Mouse (Mus musculus) heart, embryonic 16.5 days (tissue): ENCODE results near the gene Tsfm. TPM values are rescaled to one million over a fixed set of nuclear protein-coding genes. Genes with fewer than 3 reads are reported as not detected.
"Not testable (repeated sequence)": the region's sequence is repeated elsewhere in the genome, so short reads cannot be mapped to it uniquely, and the experiment has no call there.

ENCODE experiments used
- ATAC-seq: fragments of 200-750 bp; cut with Nextera tagmentation; replicated peaks from 2 replicates; pipeline ENCODE4 v1.8.0; 2017; ENCODE audit warnings: moderate number of reproducible peaks; ENCODE audit not compliant: insufficient read depth, low FRiP score; ENCODE audit errors: extremely low read depth
- H3K27ac ChIP-seq: fragments of 300-500 bp; sonication (generic); 2 replicates; pipeline ENCODE4 v1.5.1; 2014; ENCODE audit warnings: mild to moderate bottlenecking, low read length, control low read depth, moderate library complexity
- H3K27me3 ChIP-seq: fragments of 300-500 bp; sonication (generic); 2 replicates; pipeline ENCODE4 v1.6.1; 2014; ENCODE audit warnings: low read length, mixed read lengths; ENCODE audit not compliant: control insufficient read depth, insufficient read depth
- H3K36me3 ChIP-seq: fragments of 300-500 bp; sonication (generic); 2 replicates; pipeline ENCODE4 v1.6.1; 2014; ENCODE audit not compliant: control insufficient read depth, insufficient read depth
- H3K4me1 ChIP-seq: fragments of 300-500 bp; sonication (generic); 2 replicates; pipeline ENCODE4 v1.6.1; 2014; ENCODE audit warnings: low read length, mixed read lengths; ENCODE audit not compliant: control insufficient read depth, insufficient read depth
- H3K4me2 ChIP-seq: fragments of 300-500 bp; sonication (generic); 2 replicates; pipeline ENCODE4 v1.6.1; 2014; ENCODE audit warnings: low read depth, mild to moderate bottlenecking, control low read depth, low read length
- H3K4me3 ChIP-seq: fragments of 300-500 bp; sonication (generic); 2 replicates; pipeline ENCODE4 v1.5.1; 2014; ENCODE audit warnings: mild to moderate bottlenecking, control low read depth, low read length
- H3K9ac ChIP-seq: fragments of 300-500 bp; sonication (generic); 2 replicates; pipeline ENCODE4 v1.6.1; 2014; ENCODE audit warnings: low read length, control low read depth
- H3K9me3 ChIP-seq: fragments of 300-500 bp; sonication (generic); replicated peaks from 2 replicates; pipeline ENCODE4 v1.6.1; 2016; ENCODE audit warnings: low read length; ENCODE audit not compliant: control insufficient read depth
- WGBS: fragments of 180-500 bp; shearing (Covaris S2); extraction: QIAGEN DNeasy Blood & Tissue Kit; methylation state at CpG from one replicate; pipeline ENCODE4 v1.1.7; 2014; 5-methylcytosine and 5-hydroxymethylcytosine counted together
- polyA plus RNA-seq: library from polyadenylated mRNA; unstranded; fragments of >200 nt; fragmentation: Nextera tagmentation; extraction: Ambion mirVana; gene quantifications from 2 replicates; pipeline ENCODE4 v1.2.1, GENCODE M21; 2015

The Tsfm gene
- polyA plus RNA-seq, 1 experiment from 2014 or later, result 89.3 TPM

- H3K27ac ChIP-seq, result no peak overlapping the region
- H3K9ac ChIP-seq, result no peak overlapping the region
- no peak overlapping the region for H3K4me3 ChIP-seq
- peaks cover 35% of the 10 kb centered on the region for H3K27me3 ChIP-seq
- 85% methylated on average over 1 of the region's 1 CpGs for WGBS
- no peak overlapping the region for H3K4me2 ChIP-seq
- peaks cover 14% of the 10 kb centered on the region for H3K4me1 ChIP-seq
- H3K36me3 ChIP-seq, result no peaks in the 10 kb centered on the region
- no peak for ATAC-seq
- no peaks in the 10 kb centered on the region for H3K9me3 ChIP-seq
These were observed 43.3 kb upstream of the Tsfm start for GRCm38 (mm10) chr10:127073981-127074380.

DNA sequence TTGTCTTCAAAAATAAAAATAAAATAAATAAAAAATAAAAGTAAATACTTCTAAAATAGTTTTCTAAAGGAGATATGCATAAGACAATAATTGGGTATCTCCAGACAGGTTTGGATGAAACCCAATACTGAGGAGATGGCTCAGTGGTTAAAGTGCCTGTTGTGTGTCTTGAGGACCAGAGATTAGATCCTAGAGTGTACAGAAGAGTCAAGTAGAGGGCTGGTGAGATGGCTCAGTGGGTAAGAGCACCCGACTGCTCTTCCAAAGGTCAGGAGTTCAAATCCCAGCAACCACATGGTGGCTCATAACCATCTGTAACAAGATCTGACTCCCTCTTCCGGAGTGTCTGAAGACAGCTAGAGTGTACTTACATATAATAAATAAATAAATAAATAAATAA lies 42.3 kb upstream of the Tsfm start:
- WGBS, result 79% methylated on average over 2 of the region's 2 CpGs
- H3K4me1 ChIP-seq, result peaks cover 17% of the 10 kb centered on the region
- H3K9me3 ChIP-seq, H3K4me3 ChIP-seq, H3K36me3 ChIP-seq, H3K9ac ChIP-seq, ATAC-seq, H3K4me2 ChIP-seq, H3K27ac ChIP-seq: not testable (repeated sequence)
- peaks cover 24% of the 10 kb centered on the region for H3K27me3 ChIP-seq

DNA sequence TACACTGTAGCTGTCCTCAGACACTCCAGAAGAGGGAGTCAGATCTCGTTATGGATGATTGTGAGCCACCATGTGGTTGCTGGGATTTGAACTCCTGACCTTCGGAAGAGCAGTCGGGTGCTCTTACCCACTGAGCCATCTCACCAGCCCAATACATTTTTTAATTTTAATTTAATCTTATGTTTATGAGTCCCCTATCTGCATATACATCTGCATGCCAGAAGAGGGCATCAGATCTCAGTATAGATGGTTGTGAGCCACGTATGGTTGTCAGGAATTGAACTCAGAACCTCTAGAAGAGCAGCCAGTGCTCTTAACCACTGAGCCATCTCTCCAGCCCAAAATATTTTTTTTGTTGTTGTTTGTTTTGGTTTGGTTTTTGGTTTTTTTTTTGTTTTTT lies 41.6 kb upstream of the Tsfm start:
- H3K4me3 ChIP-seq, ATAC-seq: not testable (repeated sequence)
- WGBS, result 92% methylated on average over 4 of the region's 4 CpGs

GRCm38 (mm10) chr10:127071203-127071602 lies 40.6 kb upstream of the Tsfm start:
- H3K4me3 ChIP-seq, result peak overlapping the region; percentile 76
- peaks cover 9% of the 10 kb centered on the region for H3K27me3 ChIP-seq
- no peak overlapping the region for H3K27ac ChIP-seq
- H3K4me1 ChIP-seq, result peaks cover 17% of the 10 kb centered on the region
- H3K36me3 ChIP-seq, result peaks cover 23% of the 10 kb centered on the region
- WGBS, result 69% methylated on average over 9 of the region's 9 CpGs
- ATAC-seq, result no peak
- H3K9me3 ChIP-seq, result no peaks in the 10 kb centered on the region
- H3K4me2 ChIP-seq, result peak overlapping the region; percentile 97
- peak overlapping the region; percentile 78 for H3K9ac ChIP-seq

More for the DNA sequence above, 41.6 kb upstream of the Tsfm start:
- H3K9me3 ChIP-seq, H3K4me2 ChIP-seq, H3K27ac ChIP-seq, H3K9ac ChIP-seq: not testable (repeated sequence)
- peaks cover 18% of the 10 kb centered on the region for H3K27me3 ChIP-seq
- H3K36me3 ChIP-seq, result peaks cover 12% of the 10 kb centered on the region
- H3K4me1 ChIP-seq, result peaks cover 17% of the 10 kb centered on the region

DNA sequence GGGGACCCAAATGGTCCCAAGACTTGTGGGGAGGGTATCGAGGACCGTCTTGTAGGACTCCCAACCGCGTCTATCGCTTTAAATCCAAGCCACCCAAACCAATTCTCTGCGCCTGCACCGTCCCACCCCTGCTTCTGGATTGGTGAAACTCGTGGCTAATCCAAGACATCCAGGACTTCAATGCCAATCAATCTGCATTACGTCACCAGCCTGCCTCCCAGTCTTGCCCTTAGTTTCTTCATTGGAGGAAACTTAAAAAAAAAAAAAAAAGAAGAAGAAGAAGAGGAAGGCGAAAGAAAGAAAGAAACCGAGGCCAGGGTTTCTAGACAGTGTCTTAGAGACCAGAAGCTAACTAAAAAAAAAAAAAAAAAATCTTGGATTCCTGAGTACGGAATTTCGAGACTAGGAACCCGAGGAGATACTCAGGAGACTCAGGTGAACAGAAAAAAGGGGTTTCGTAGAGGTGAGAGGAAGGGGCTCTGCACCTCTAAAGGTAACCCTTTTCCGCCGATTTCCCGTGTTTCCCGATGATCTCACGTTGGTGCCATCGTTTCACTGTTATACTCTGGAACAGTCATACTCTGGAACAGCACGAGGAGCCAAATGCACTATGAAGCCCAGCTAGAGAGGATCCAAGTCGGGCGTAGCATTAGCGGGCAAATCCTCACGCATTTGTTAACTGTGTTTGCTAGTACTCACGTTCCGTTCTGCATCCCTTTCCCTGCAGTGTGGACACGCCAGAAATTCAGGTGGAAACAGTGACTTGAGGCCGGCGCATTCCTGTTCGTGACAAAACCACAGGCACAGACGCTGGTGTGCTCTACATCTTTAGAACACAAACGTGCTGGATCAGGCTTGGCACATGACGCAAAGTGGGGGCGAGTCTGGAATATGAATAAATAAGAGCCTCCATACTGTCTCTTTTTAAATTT lies 39.8 kb upstream of the Tsfm start, which contains the start of gene Tspan31:
Tspan31 (minus strand) TSS at position 75 of the 932 bp plus-strand sequence.
- Histone ChIP-seq H3K9ac (peak within 1 kb of the TSS; percentile 80), H3K27me3 (peaks cover 5% of the 10 kb centered on the region), H3K36me3 (peaks cover 30% of the 10 kb centered on the region), H3K9me3 (no peaks in the 10 kb centered on the region), H3K4me3 (peak within 1 kb of the TSS; percentile 76), H3K27ac (peak within 1 kb of the TSS; percentile 88), H3K4me1 (peaks cover 17% of the 10 kb centered on the region), H3K4me2 (peak within 1 kb of the TSS; percentile 97)
- peak; percentile 90 for ATAC-seq
- WGBS, result 2% methylated on average over 36 of the region's 36 CpGs

DNA sequence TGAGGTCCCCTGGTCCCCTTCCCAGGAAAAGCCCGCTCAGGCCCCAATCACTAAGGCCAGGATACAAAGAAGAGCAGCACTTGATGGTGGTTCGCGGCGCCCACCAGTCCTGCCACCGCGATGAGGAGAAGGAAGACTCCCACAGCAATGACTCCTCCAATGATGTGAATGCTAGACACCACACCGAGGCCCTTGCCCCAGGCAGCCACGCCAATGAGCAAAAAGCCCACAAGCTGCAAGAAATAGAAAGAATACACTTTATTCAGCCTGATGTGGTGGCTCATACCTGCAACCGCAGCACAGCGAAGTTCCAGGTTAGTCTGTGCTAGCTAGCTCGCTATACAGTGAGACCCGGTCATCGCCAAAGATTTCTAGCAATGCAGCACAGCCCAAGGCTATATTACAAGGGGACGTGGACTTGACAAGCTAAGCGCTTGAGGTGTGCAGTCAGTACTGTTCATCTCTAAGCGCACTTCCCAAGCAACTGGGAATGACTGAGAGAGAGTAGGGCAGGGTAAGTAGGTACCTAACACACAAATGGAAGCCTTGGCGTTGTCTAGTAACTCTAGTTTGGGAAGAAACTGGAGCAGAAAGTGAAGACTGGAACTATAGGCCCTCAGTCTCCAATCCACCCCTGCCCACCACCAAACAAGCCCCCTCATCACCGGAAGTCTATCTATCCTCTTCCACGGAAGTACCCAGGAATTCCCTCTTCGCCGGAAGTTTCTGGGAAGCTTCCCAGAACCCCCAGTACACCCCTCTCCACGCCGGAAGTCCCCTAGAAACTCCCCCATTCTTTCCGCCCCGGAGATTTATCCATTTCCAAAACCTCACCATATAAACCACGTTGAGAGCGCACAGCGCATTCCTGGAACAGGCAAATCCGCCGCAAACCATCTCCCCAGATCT lies 38.9 kb upstream of the Tsfm start:
- Histone ChIP-seq H3K4me1 (peaks cover 21% of the 10 kb centered on the region), H3K36me3 (peaks cover 38% of the 10 kb centered on the region), H3K9me3 (no peaks in the 10 kb centered on the region), H3K27me3 (no peaks in the 10 kb centered on the region), H3K4me3 (peak overlapping the region; percentile 76), H3K27ac (peak overlapping the region; percentile 88), H3K4me2 (peak overlapping the region; percentile 83), H3K9ac (peak overlapping the region; percentile 80)
- 7% methylated on average over 30 of the region's 30 CpGs for WGBS
- ATAC-seq, result peak; percentile 35

GRCm38 (mm10) chr10:127068360-127069038 lies 37.9 kb upstream of the Tsfm start:
- H3K9ac ChIP-seq, result no peak overlapping the region
- ATAC-seq, result no peak
- 73% methylated on average over 9 of the region's 9 CpGs for WGBS

GRCm38 (mm10) chr10:127066519-127067018 lies 35.9 kb upstream of the Tsfm start:
- no peak for ATAC-seq

More at GRCm38 (mm10) chr10:127068360-127069038, 37.9 kb upstream of the Tsfm start:
- H3K4me3 ChIP-seq, result no peak overlapping the region
- H3K36me3 ChIP-seq, result peaks cover 38% of the 10 kb centered on the region
- H3K9me3 ChIP-seq, result no peaks in the 10 kb centered on the region
- H3K4me1 ChIP-seq, result peaks cover 23% of the 10 kb centered on the region
- peak overlapping the region; percentile 83 for H3K4me2 ChIP-seq
- no peaks in the 10 kb centered on the region for H3K27me3 ChIP-seq
- H3K27ac ChIP-seq, result no peak overlapping the region

More at GRCm38 (mm10) chr10:127066519-127067018, 35.9 kb upstream of the Tsfm start:
- WGBS, result 92% methylated on average over 14 of the region's 14 CpGs
- peaks cover 26% of the 10 kb centered on the region for H3K4me1 ChIP-seq
- H3K4me3 ChIP-seq, result no peak overlapping the region
- no peaks in the 10 kb centered on the region for H3K9me3 ChIP-seq
- H3K36me3 ChIP-seq, result peaks cover 38% of the 10 kb centered on the region
- H3K27ac ChIP-seq, result no peak overlapping the region
- no peak overlapping the region for H3K9ac ChIP-seq
- no peak overlapping the region for H3K4me2 ChIP-seq
- peaks cover under 1% of the 10 kb centered on the region; the same call in 1 of the 2 replicates for H3K27me3 ChIP-seq
